Mouse (Mus musculus): ENCODE results near the gene Ppm1j.

The Ppm1j gene

GRCm38 (mm10) chr3:104815346-104815745, 34.5 kb downstream of the Ppm1j start:
- DNase-seq = no peak

GRCm38 (mm10) chr3:104816130-104816529, 35.3 kb downstream of the Ppm1j start:
- peak in 1 of 2 experiments; percentile 14 for DNase-seq

GRCm38 (mm10) chr3:104817481-104817990, 36.7 kb downstream of the Ppm1j start:
- peak; percentile 38 to 48 for DNase-seq

GRCm38 (mm10) chr3:104817991-104818748, 37.3 kb downstream of the Ppm1j start, which contains the start of gene Mov10:
Gene Mov10, minus strand, starts transcription at chr3:104818563.
- DNase-seq = peak; percentile 42 to 50

- DNase-seq = no peak
Measured at GRCm38 (mm10) chr3:104818749-104819134, 37.9 kb downstream of the Ppm1j start.

- DNase-seq = no peak
Measured at GRCm38 (mm10) chr3:104820426-104820825, 39.6 kb downstream of the Ppm1j start.

GRCm38 (mm10) chr3:104822413-104822812, 41.6 kb downstream of the Ppm1j start:
- DNase-seq = no peak

Data from cerebellum, postnatal 14 days (tissue).